21 mouse cellular contexts compared by ENCODE assay signal in genomic region chr10:94341501-94341900, GRCm38 (mm10). TPM values are rescaled to one million over a fixed set of nuclear protein-coding genes. Genes with fewer than 3 reads are reported as not detected.
DNase-seq lines count a peak whose midpoint lies in the region; ATAC-seq lines count a peak whose summit lies in the region.
"Had no signal": no experiment of that assay in that cellular context is flagged by ENCODE, and none has a peak within 500 bp of the region (broad histone marks: within the 10 kb centered on the region; RNA-seq: fewer than 3 reads in every experiment).

No protein-coding gene starts in this region.

- H3K9ac ChIP-seq in intestine, embryonic 14.5 days (ENCODE audit: low read length), result no peak overlapping the region
- H3K9ac ChIP-seq in intestine, embryonic 16.5 days (ENCODE audit: low read depth, low read length), result no peak overlapping the region
- no peak overlapping the region for H3K9ac ChIP-seq in midbrain, embryonic 15.5 days
- no peak overlapping the region for H3K9ac ChIP-seq in neural tube, embryonic 15.5 days (replicated peaks)

- 0 out of 2 replicates have a peak overlapping the region, but pooled peaks have one; percentile 1 for H3K4me2 ChIP-seq in intestine, embryonic 14.5 days (ENCODE audit: low read length)
- H3K4me2 ChIP-seq in intestine, embryonic 16.5 days (ENCODE audit: low read depth, low read length), result no peak overlapping the region
- peak overlapping the region; percentile 2; the same call in 1 of the 2 replicates for H3K4me2 ChIP-seq in midbrain, embryonic 15.5 days
- peak overlapping the region; percentile 32 for H3K4me2 ChIP-seq in neural tube, embryonic 15.5 days

- H3K4me1 ChIP-seq in heart, embryonic 10.5 days, result peaks cover 14% of the 10 kb centered on the region
- no peaks in the 10 kb centered on the region for H3K4me1 ChIP-seq in intestine, embryonic 14.5 days (replicated peaks; ENCODE audit: control insufficient read depth, insufficient read depth, low read length)
- no peaks in the 10 kb centered on the region for H3K4me1 ChIP-seq in intestine, embryonic 16.5 days (ENCODE audit: control insufficient read depth, insufficient read depth, low read length)
- no peaks in the 10 kb centered on the region for H3K4me1 ChIP-seq in midbrain, embryonic 15.5 days
- H3K4me1 ChIP-seq in midbrain, embryonic 10.5 days, result peaks cover 8% of the 10 kb centered on the region
- H3K4me1 ChIP-seq in neural tube, embryonic 15.5 days, result peaks cover 10% of the 10 kb centered on the region
- H3K4me1 ChIP-seq: megakaryocyte, embryonic 14.5 days had no signal

- H3K9me3 ChIP-seq in heart, embryonic 10.5 days, result no peaks in the 10 kb centered on the region
- H3K9me3 ChIP-seq in intestine, embryonic 14.5 days (ENCODE audit: control insufficient read depth, low read length), result no peaks in the 10 kb centered on the region
- no peaks in the 10 kb centered on the region for H3K9me3 ChIP-seq in intestine, embryonic 16.5 days (ENCODE audit: control insufficient read depth, low read length)
- H3K9me3 ChIP-seq in midbrain, embryonic 15.5 days, result no peaks in the 10 kb centered on the region
- H3K9me3 ChIP-seq in midbrain, embryonic 10.5 days (replicated peaks), result no peaks in the 10 kb centered on the region
- no peaks in the 10 kb centered on the region for H3K9me3 ChIP-seq in neural tube, embryonic 15.5 days (replicated peaks)
- H3K9me3 ChIP-seq: G1E had no signal

- H3K36me3 ChIP-seq in heart, embryonic 10.5 days, result no peaks in the 10 kb centered on the region
- no peaks in the 10 kb centered on the region for H3K36me3 ChIP-seq in intestine, embryonic 14.5 days (ENCODE audit: control insufficient read depth, insufficient read depth, low read length)
- H3K36me3 ChIP-seq in intestine, embryonic 16.5 days (ENCODE audit: control insufficient read depth, insufficient read depth, low read length), result no peaks in the 10 kb centered on the region
- no peaks in the 10 kb centered on the region for H3K36me3 ChIP-seq in midbrain, embryonic 15.5 days (replicated peaks)
- H3K36me3 ChIP-seq in midbrain, embryonic 10.5 days, result no peaks in the 10 kb centered on the region
- no peaks in the 10 kb centered on the region for H3K36me3 ChIP-seq in neural tube, embryonic 15.5 days
- H3K36me3 ChIP-seq: G1E had no signal

- DNase-seq in heart, embryonic 10.5 days (ENCODE audit: low spot score), result peak; percentile 74
- DNase-seq in heart, postnatal 10 days, result no peak
- DNase-seq in intestine, embryonic 14.5 days (ENCODE audit: low spot score), result no peak
- DNase-seq in midbrain, embryonic 10.5 days (ENCODE audit: low spot score), result no peak
- DNase-seq in cerebellum, adult 11 months, result no peak
- DNase-seq: adrenal gland, adult 8-10 months; B cell, adult 2 months; kidney, adult 11 months; liver; lung, adult 2 months; right cerebral cortex, adult 18-20 months had no signal

- H3K27ac ChIP-seq in heart, embryonic 10.5 days, result no peak overlapping the region
- H3K27ac ChIP-seq in intestine, embryonic 14.5 days (ENCODE audit: low read depth), result no peak overlapping the region
- H3K27ac ChIP-seq in intestine, embryonic 16.5 days (ENCODE audit: low read length), result no peak overlapping the region
- H3K27ac ChIP-seq in midbrain, embryonic 15.5 days, result no peak overlapping the region
- H3K27ac ChIP-seq in midbrain, embryonic 10.5 days (replicated peaks), result no peak overlapping the region
- no peak overlapping the region; the same call in 1 of the 2 replicates for H3K27ac ChIP-seq in neural tube, embryonic 15.5 days (replicated peaks)

- ATAC-seq in intestine, embryonic 14.5 days (replicated peaks; ENCODE audit: low FRiP score, low TSS enrichment, low read depth), result no peak
- no peak for ATAC-seq in intestine, embryonic 16.5 days
- ATAC-seq in midbrain, embryonic 15.5 days (replicated peaks), result no peak
- ATAC-seq in neural tube, embryonic 15.5 days (ENCODE audit: low FRiP score), result no peak

- intact Hi-C loops in heart, postnatal 10 days (cut with DNase I), result no loop called here

- peaks cover 5% of the 10 kb centered on the region; the same call in 1 of the 2 replicates for H3K27me3 ChIP-seq in heart, embryonic 10.5 days (ENCODE audit: insufficient read depth, poor library complexity, severe bottlenecking)
- no peaks in the 10 kb centered on the region for H3K27me3 ChIP-seq in intestine, embryonic 14.5 days (replicated peaks; ENCODE audit: control insufficient read depth, insufficient read depth, low read length)
- no peaks in the 10 kb centered on the region for H3K27me3 ChIP-seq in intestine, embryonic 16.5 days (replicated peaks; ENCODE audit: control insufficient read depth, insufficient read depth, low read length)
- H3K27me3 ChIP-seq in midbrain, embryonic 15.5 days (replicated peaks), result no peaks in the 10 kb centered on the region
- no peaks in the 10 kb centered on the region for H3K27me3 ChIP-seq in midbrain, embryonic 10.5 days (ENCODE audit: low read depth, poor library complexity, severe bottlenecking)
- no peaks in the 10 kb centered on the region for H3K27me3 ChIP-seq in neural tube, embryonic 15.5 days (replicated peaks)
- H3K27me3 ChIP-seq: megakaryocyte, embryonic 14.5 days had no signal

- H3K4me3 ChIP-seq in heart, embryonic 10.5 days, result 0 out of 2 replicates have a peak overlapping the region, but pooled peaks have one; percentile 1
- H3K4me3 ChIP-seq in intestine, embryonic 14.5 days (ENCODE audit: low read depth, low read length), result no peak overlapping the region
- H3K4me3 ChIP-seq in intestine, embryonic 16.5 days (ENCODE audit: low read length), result no peak overlapping the region
- H3K4me3 ChIP-seq in midbrain, embryonic 15.5 days, result no peak overlapping the region
- no peak overlapping the region for H3K4me3 ChIP-seq in midbrain, embryonic 10.5 days
- H3K4me3 ChIP-seq in neural tube, embryonic 15.5 days (replicated peaks), result no peak overlapping the region
- H3K4me3 ChIP-seq: megakaryocyte, embryonic 14.5 days had no signal

- 70% methylated on average over 17 of the region's 17 CpGs for WGBS in heart, embryonic 10.5 days
- 62% methylated on average over 17 of the region's 17 CpGs for WGBS in intestine, embryonic 14.5 days
- 68% methylated on average over 17 of the region's 17 CpGs for WGBS in intestine, embryonic 16.5 days
- 73% methylated on average over 17 of the region's 17 CpGs for WGBS in midbrain, embryonic 15.5 days
- 77% methylated on average over 17 of the region's 17 CpGs for WGBS in midbrain, embryonic 10.5 days
- 70% methylated on average over 17 of the region's 17 CpGs for WGBS in neural tube, embryonic 15.5 days

RNA-seq across cellular contexts. Expression of gene Tmcc3, which starts 29.8 kb away (rescaled TPM):
- 9.8 and 12.2 TPM in 2 replicates for polyA plus RNA-seq in heart, embryonic 10.5 days (2016; fragmentation: Nextera tagmentation; extraction: Ambion mirVana)
- 10 to 100 TPM; 30.9 to 34.0 TPM for total RNA-seq in heart, postnatal 10 days (2021)
- polyA plus RNA-seq in intestine, embryonic 14.5 days (2014; fragmentation: Nextera tagmentation; extraction: Ambion mirVana), result 10.4 and 10.6 TPM in 2 replicates
- polyA plus RNA-seq in intestine, embryonic 16.5 days (2015; fragmentation: Nextera tagmentation; extraction: Ambion mirVana), result 8.8 and 10.2 TPM in 2 replicates
- polyA plus RNA-seq in midbrain, embryonic 15.5 days (2015; fragmentation: Nextera tagmentation; extraction: Ambion mirVana), result 12.0 and 13.7 TPM in 2 replicates
- 2.9 and 3.0 TPM in 2 replicates for polyA plus RNA-seq in midbrain, embryonic 10.5 days (2016; fragmentation: Nextera tagmentation; extraction: Ambion mirVana)
- polyA plus RNA-seq in neural tube, embryonic 15.5 days (2015; fragmentation: Nextera tagmentation; extraction: Ambion mirVana), result 17.6 and 18.4 TPM in 2 replicates

RNA-seq across cellular contexts. Expression of gene Gm4792, which starts 43.0 kb away (rescaled TPM):
- polyA plus RNA-seq in heart, embryonic 10.5 days (2016; fragmentation: Nextera tagmentation; extraction: Ambion mirVana), result not detected in 2 replicates
- not detected for total RNA-seq in heart, postnatal 10 days (2021)
- not detected in 2 replicates for polyA plus RNA-seq in intestine, embryonic 14.5 days (2014; fragmentation: Nextera tagmentation; extraction: Ambion mirVana)
- not detected in 2 replicates for polyA plus RNA-seq in intestine, embryonic 16.5 days (2015; fragmentation: Nextera tagmentation; extraction: Ambion mirVana)
- 0.38 TPM in 1 of 2 replicates, not detected in the other for polyA plus RNA-seq in midbrain, embryonic 15.5 days (2015; fragmentation: Nextera tagmentation; extraction: Ambion mirVana)
- polyA plus RNA-seq in midbrain, embryonic 10.5 days (2016; fragmentation: Nextera tagmentation; extraction: Ambion mirVana), result 0.17 TPM in 1 of 2 replicates, not detected in the other
- 0.20 and 0.24 TPM in 2 replicates for polyA plus RNA-seq in neural tube, embryonic 15.5 days (2015; fragmentation: Nextera tagmentation; extraction: Ambion mirVana)
- total RNA-seq: adrenal gland, adult 8-10 months; G1E; gastrocnemius, postnatal 36 days; layer of hippocampus, adult 18-20 months; left cerebral cortex, adult 8-10 months had no signal
- polyA plus RNA-seq: embryonic facial prominence, embryonic 11.5 days; G1E; lung, adult 2 months; spleen, adult 2 months had no signal
